Mouse (Mus musculus) liver, adult 2 months (tissue): Measurements from ENCODE around the gene Ptpn13. TPM values are rescaled to one million over a fixed set of nuclear protein-coding genes. Genes with fewer than 3 reads are reported as not detected.

Source experiments
- DNase-seq: peaks from one replicate; pipeline ENCODE4 v3.0.0-alpha.2; 2011; ENCODE audit warnings: low read depth, low spot score; ENCODE audit errors: extremely low read depth
- H3K27ac ChIP-seq: fragments of 200-500 bp; replicated peaks from 2 replicates; pipeline ENCODE4 v1.5.1; 2012; ENCODE audit warnings: low read depth, mild to moderate bottlenecking, control low read depth, inconsistent platforms, low read length; ENCODE audit not compliant: insufficient read depth
- H3K27me3 ChIP-seq: fragments of 200-500 bp; 2 replicates; pipeline ENCODE4 v1.6.1; 2012; ENCODE audit warnings: mild to moderate bottlenecking, moderate library complexity, low read length, inconsistent platforms; ENCODE audit not compliant: control insufficient read depth, insufficient read depth
- H3K36me3 ChIP-seq: fragments of 200-500 bp; 2 replicates; pipeline ENCODE4 v1.6.1; 2012; ENCODE audit warnings: low read length, inconsistent platforms; ENCODE audit not compliant: control insufficient read depth, insufficient read depth
- H3K4me1 ChIP-seq: fragments of 200-500 bp; 2 replicates; pipeline ENCODE4 v1.6.1; 2011; ENCODE audit warnings: low read length; ENCODE audit not compliant: control insufficient read depth, insufficient read depth
- H3K4me3 ChIP-seq: fragments of 200-500 bp; 2 replicates; pipeline ENCODE4 v1.5.1; 2011; ENCODE audit warnings: low read depth, mild to moderate bottlenecking, control low read depth, low read length, moderate library complexity; ENCODE audit not compliant: insufficient read depth
- H3K79me2 ChIP-seq: fragments of 200-500 bp; 2 replicates; pipeline ENCODE4 v1.6.1; 2012; ENCODE audit warnings: inconsistent platforms, mild to moderate bottlenecking, low read length, moderate library complexity; ENCODE audit not compliant: control insufficient read depth, insufficient read depth
- H3K9ac ChIP-seq: fragments of 200-500 bp; 2 replicates; pipeline ENCODE4 v1.6.1; 2012; ENCODE audit warnings: low read depth, mild to moderate bottlenecking, control low read depth, inconsistent platforms, low read length
- CTCF ChIP-seq: fragments of 200-500 bp; IDR thresholded peaks from 2 replicates; pipeline ENCODE4 v1.5.1; 2011; ENCODE audit warnings: low read depth, low read length, control low read depth
- POLR2A ChIP-seq: fragments of 200-500 bp; IDR thresholded peaks from 2 replicates; pipeline ENCODE4 v1.6.1; 2011; ENCODE audit warnings: low read length, control low read depth; ENCODE audit not compliant: insufficient read depth; ENCODE audit errors: extremely low read depth
- WGBS: fragments of 180-500 bp; shearing (Covaris S2); methylation state at CpG from one replicate; pipeline ENCODE4 v1.1.7; 2018; 5-methylcytosine and 5-hydroxymethylcytosine counted together
- polyA plus RNA-seq: library from polyadenylated mRNA; depleted of rRNA; stranded (reverse); fragments of >200 nt; gene quantifications from 2 replicates; pipeline ENCODE4 v1.2.3, GENCODE M21; 2012
- total RNA-seq: library from RNA; depleted of rRNA; stranded (reverse); fragments of >200 nt; gene quantifications from 2 replicates; pipeline ENCODE4 v1.2.3, GENCODE M21; 2014

Ptpn13 gene
- total and polyA plus RNA-seq, 2 experiments: 0.38 to 0.83 TPM

DNA sequence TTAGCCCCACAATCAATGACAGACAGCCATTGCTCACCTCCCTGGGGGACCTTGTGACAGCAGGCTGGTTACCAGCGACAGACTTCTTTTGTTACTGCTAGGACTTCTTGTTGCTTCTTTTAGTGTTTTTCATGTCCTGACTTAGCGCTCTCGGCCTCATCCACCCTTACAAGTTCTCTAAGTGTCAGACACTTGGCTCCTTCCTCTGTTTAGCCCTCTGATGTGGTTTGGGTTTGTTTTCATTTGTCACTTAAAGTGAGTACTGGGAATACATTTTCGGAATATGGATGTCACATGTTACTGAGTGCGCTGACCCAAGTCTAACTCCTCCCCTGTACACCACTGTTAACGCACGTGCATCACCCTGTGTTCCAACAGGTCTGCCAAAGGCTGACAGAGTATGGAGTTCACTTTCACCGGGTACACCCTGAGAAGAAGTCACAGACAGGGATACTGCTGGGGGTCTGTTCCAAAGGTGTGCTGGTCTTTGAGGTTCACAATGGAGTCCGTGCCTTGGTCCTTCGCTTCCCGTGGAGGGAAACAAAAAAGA, 107.9 kb downstream of the Ptpn13 start:
- H3K27me3 ChIP-seq: no peaks in the 10 kb centered on the region
- H3K9ac ChIP-seq: no peak overlapping the region
- H3K4me1 ChIP-seq: no peaks in the 10 kb centered on the region
- H3K79me2 ChIP-seq: no peaks in the 10 kb centered on the region
- H3K36me3 ChIP-seq: no peaks in the 10 kb centered on the region
- 91% methylated on average over 11 of the region's 11 CpGs for WGBS
- TF ChIP-seq CTCF (no peak), POLR2A (no peak)
- H3K27ac ChIP-seq: no peak overlapping the region
- no peak overlapping the region for H3K4me3 ChIP-seq
- DNase-seq: no peak

DNA sequence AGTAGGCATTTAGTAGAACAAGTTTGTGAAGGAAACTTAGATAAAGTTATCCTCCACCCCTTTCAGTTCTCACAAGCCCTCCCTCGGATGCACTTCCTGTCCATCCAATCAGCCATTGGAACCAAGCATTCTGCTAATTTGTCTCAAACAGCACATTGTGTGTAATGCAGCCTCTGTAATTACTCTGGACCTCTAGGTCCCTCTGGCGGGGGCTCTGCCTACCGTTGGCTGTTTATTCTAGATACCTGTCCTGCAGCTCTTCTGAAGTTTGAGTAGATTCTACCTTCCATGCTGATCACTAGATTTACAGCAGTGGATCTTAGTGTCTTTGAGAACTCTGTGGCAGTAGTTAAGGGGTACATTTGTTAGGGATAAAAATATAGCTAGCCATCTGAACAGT, 109.5 kb downstream of the Ptpn13 start:
- H3K9ac ChIP-seq: no peak overlapping the region
- H3K4me3 ChIP-seq: no peak overlapping the region
- H3K79me2 ChIP-seq: no peaks in the 10 kb centered on the region
- no peak for DNase-seq
- TF ChIP-seq CTCF (no peak), POLR2A (no peak)
- no peaks in the 10 kb centered on the region for H3K4me1 ChIP-seq
- no peaks in the 10 kb centered on the region for H3K27me3 ChIP-seq
- 60% methylated on average over 3 of the region's 3 CpGs for WGBS
- H3K27ac ChIP-seq: no peak overlapping the region
- no peaks in the 10 kb centered on the region for H3K36me3 ChIP-seq

DNA sequence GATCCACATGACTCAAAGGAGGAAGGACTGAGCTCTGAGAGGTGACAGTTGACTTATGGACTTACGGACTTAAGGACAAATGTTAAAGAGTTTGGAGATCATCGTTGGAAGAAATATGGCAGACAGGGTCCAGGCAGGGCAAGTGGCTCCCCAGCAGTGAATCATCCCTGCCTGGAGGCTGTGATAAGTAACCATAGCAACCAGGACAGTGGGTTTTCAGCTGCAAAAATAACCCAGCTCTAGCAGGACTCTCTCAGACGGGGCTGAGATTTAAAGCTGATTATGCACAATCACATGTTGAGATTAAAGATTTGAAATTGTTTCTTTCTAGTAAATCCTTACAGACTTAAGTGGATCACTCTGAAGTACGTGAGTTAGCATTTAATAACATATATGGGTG, 112.4 kb downstream of the Ptpn13 start:
- no peaks in the 10 kb centered on the region for H3K36me3 ChIP-seq
- no peak for DNase-seq
- H3K27ac ChIP-seq: no peak overlapping the region
- no peaks in the 10 kb centered on the region for H3K4me1 ChIP-seq
- H3K27me3 ChIP-seq: no peaks in the 10 kb centered on the region
- TF ChIP-seq POLR2A (no peak), CTCF (no peak)
- no peak overlapping the region for H3K4me3 ChIP-seq
- no peak overlapping the region for H3K9ac ChIP-seq
- 87% methylated on average over 4 of the region's 4 CpGs for WGBS
- H3K79me2 ChIP-seq: no peaks in the 10 kb centered on the region

GRCm38 (mm10) chr5:103540612-103541011, 115.6 kb downstream of the Ptpn13 start:
- Histone ChIP-seq H3K27ac (no peak overlapping the region), H3K4me1 (no peaks in the 10 kb centered on the region), H3K9ac (no peak overlapping the region), H3K36me3 (no peaks in the 10 kb centered on the region), H3K79me2 (no peaks in the 10 kb centered on the region), H3K27me3 (no peaks in the 10 kb centered on the region), H3K4me3 (no peak overlapping the region)
- no peak for DNase-seq
- WGBS: 88% methylated on average over 6 of the region's 6 CpGs
- TF ChIP-seq POLR2A (no peak), CTCF (no peak)

GRCm38 (mm10) chr5:103541136-103541535, 116.1 kb downstream of the Ptpn13 start:
- Histone ChIP-seq H3K9ac (no peak overlapping the region), H3K4me3 (no peak overlapping the region), H3K4me1 (no peaks in the 10 kb centered on the region), H3K27ac (no peak overlapping the region), H3K27me3 (no peaks in the 10 kb centered on the region), H3K79me2 (no peaks in the 10 kb centered on the region), H3K36me3 (no peaks in the 10 kb centered on the region)
- TF ChIP-seq CTCF (no peak), POLR2A (no peak)
- 71% methylated on average over 10 of the region's 10 CpGs for WGBS
- DNase-seq: no peak

GRCm38 (mm10) chr5:103541542-103541941, 116.5 kb downstream of the Ptpn13 start:
- H3K36me3 ChIP-seq: no peaks in the 10 kb centered on the region
- no peaks in the 10 kb centered on the region for H3K4me1 ChIP-seq
- no peak overlapping the region for H3K27ac ChIP-seq
- TF ChIP-seq CTCF: no peak
- TF ChIP-seq POLR2A: no peak
- no peak overlapping the region for H3K4me3 ChIP-seq
- H3K9ac ChIP-seq: no peak overlapping the region
- H3K79me2 ChIP-seq: no peaks in the 10 kb centered on the region
- 83% methylated on average over 11 of the region's 11 CpGs for WGBS
- no peak for DNase-seq
- no peaks in the 10 kb centered on the region for H3K27me3 ChIP-seq
